Mouse (Mus musculus) urinary bladder, postnatal 4 days (tissue): ENCODE data around the gene Irf4.

Source experiments
- DNase-seq, 2 experiments: peaks; one replicate each; pipeline ENCODE4 v3.0.0; 2021 to 2022; ENCODE audit warnings: low spot score in 2 of 2

Irf4 gene

DNA sequence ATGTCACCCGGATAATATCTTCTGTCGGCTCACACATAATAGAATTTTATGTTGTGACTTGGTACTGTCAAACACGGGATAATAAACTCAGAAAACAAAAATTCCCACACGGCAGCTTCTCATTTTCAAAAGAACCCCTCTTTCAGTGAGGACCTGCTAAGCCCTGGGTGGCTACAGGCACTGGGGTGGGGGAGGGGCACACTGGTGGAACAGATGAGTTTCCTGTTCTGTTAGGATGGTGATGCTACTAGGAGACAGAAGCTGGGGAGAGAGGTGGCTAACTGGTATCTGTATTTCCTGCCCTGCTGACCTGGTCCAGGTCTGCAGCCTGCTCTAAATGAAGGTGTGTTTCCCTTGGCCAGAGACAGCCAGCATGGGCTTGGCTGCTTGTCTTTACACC lies 52.9 kb downstream of the Irf4 start:
- no peak for DNase-seq

DNA sequence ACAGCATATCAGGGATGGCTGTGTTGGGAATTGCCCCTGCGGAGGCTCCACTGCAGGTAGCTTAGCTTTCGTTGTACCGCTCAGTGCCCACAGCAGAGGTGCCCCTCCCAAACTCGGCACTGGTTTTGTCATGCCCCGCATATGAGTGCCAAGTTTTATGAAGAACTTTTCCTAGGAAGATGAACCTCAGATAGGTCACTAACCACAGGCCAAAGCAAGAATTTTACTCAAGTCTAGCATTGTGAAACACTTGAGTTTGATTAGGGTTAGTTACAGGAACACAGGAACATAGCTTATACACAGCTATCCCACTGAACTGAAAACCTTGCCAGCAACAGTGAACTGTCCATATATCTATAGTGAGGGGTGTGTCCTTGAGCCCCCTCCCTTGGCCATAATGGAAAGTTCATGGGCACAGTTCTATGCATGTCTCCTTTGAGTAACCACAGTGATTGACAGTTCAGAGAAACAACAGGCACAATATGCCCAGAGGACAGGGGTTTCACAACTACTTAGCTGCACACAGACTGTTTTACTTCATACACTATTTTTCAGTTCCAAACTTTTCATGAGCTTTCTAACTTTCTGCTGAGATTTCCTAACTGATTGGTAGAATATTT lies 53.4 kb downstream of the Irf4 start:
- DNase-seq, result no peak

GRCm38 (mm10) chr13:30809240-30809639 lies 60.2 kb downstream of the Irf4 start:
- no peak for DNase-seq

GRCm38 (mm10) chr13:30813464-30813863 lies 64.4 kb downstream of the Irf4 start:
- DNase-seq, result no peak

DNA sequence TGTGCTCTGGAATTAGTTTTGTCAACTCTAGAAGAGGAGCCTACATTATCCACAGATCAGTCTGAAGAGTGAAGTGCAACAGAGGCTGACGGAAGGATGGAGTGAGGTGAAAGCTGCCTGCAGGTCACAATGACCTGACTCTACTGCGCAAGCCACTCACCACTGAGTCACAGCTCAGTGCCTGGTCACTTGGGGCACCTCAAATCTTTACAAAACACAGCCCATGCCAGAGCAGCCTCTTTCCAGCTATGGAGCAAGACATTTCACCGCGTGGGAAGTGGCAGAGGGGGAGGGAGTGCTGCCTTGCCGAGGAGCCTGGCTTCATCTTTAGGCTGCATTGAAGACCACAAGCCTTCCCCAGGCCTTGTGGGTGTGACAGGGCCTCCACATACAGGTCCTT lies 65.2 kb downstream of the Irf4 start:
- no peak for DNase-seq
